Mouse (Mus musculus) olfactory bulb, adult 2 months (tissue): ENCODE results near the gene Cldn3. TPM values are rescaled to one million over a fixed set of nuclear protein-coding genes. Genes with fewer than 3 reads are reported as not detected.

Experiments
- H3K27ac ChIP-seq: fragments of 200-500 bp; 2 replicates; pipeline ENCODE4 v1.5.1; 2012; ENCODE audit warnings: low read depth, low read length; ENCODE audit not compliant: insufficient read depth
- H3K4me1 ChIP-seq: fragments of 200-500 bp; 2 replicates; pipeline ENCODE4 v1.6.1; 2012; ENCODE audit warnings: low read length; ENCODE audit not compliant: control insufficient read depth, insufficient read depth
- H3K4me3 ChIP-seq: fragments of 200-500 bp; 2 replicates; pipeline ENCODE4 v1.5.1; 2012; ENCODE audit warnings: mild to moderate bottlenecking, low read depth, low read length, moderate library complexity; ENCODE audit not compliant: insufficient read depth
- CTCF ChIP-seq: fragments of 200-500 bp; IDR thresholded peaks from 2 replicates; pipeline ENCODE4 v1.5.1; 2012; ENCODE audit warnings: low read depth, mild to moderate bottlenecking, low read length, moderate library complexity; ENCODE audit not compliant: insufficient read depth
- POLR2A ChIP-seq: fragments of 200-500 bp; IDR thresholded peaks from 2 replicates; pipeline ENCODE4 v1.6.1; 2012; ENCODE audit warnings: mild to moderate bottlenecking, low read depth, low read length, moderate library complexity; ENCODE audit not compliant: insufficient read depth
- WGBS: fragments of 180-500 bp; shearing (Covaris S2); methylation state at CpG from one replicate; pipeline ENCODE4 v1.1.7; 2018; 5-methylcytosine and 5-hydroxymethylcytosine counted together
- polyA plus RNA-seq: library from polyadenylated mRNA; stranded (reverse); fragments of >200 nt; gene quantifications from 2 replicates; pipeline ENCODE4 v1.2.4, GENCODE M21; 2012; ENCODE audit warnings: low replicate concordance; ENCODE audit not compliant: missing spikeins, insufficient read depth, insufficient read length

The Cldn3 gene
- polyA plus RNA-seq, 1 experiment: not detected

- TF ChIP-seq CTCF (no peak), POLR2A (peak; percentile 40; the same call in 1 of the 2 replicates)
- H3K4me3 ChIP-seq: peak within 1 kb of the TSS; percentile 79
- no peak within 1 kb of the TSS for H3K27ac ChIP-seq
- under 1% methylated on average over 61 of the region's 61 CpGs for WGBS
- H3K4me1 ChIP-seq: peaks cover 17% of the 10 kb centered on the region
These were observed 37.5 kb downstream of the Cldn3 start, which contains the start of gene Stx1a for GRCm38 (mm10) chr5:135023344-135024173. Gene Stx1a, plus strand, starts transcription at chr5:135023482.

DNA sequence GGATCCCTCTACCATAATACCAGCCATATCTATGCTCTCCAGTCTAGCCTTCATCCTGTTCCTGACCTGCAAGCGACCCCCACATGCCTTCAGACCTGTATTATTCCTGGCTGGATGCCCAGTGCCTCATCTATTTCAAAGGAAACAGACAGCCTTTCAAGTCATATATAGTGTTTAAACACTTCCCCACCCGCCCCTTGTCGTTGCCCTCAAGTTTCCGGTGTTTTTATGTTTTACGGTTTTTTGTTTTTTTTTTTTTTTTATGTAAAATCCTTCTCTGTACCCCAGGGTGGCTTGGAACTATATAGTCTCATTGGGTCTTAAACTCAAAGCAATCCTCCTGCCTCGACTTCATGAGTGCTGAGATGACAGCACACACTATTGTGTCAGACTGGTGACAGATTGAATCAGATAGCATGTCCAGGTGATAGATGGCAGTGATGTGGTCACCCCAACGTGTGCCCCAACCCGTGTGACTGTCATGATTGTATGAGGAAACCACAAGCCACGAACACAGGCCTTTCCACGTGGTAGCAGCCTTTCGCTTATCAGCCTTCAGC is 38.7 kb downstream of the Cldn3 start:
- TF ChIP-seq POLR2A (no peak), CTCF (no peak)
- Histone ChIP-seq H3K4me1 (peaks cover 25% of the 10 kb centered on the region), H3K4me3 (no peak overlapping the region), H3K27ac (no peak overlapping the region)
- WGBS: 75% methylated on average over 11 of the region's 11 CpGs

GRCm38 (mm10) chr5:135025899-135026298 is 39.9 kb downstream of the Cldn3 start:
- peaks cover 25% of the 10 kb centered on the region for H3K4me1 ChIP-seq
- WGBS: 17% methylated on average over 7 of the region's 7 CpGs
- no peak for TF ChIP-seq POLR2A
- no peak for TF ChIP-seq CTCF
- H3K27ac ChIP-seq: no peak overlapping the region
- H3K4me3 ChIP-seq: no peak overlapping the region

- TF ChIP-seq CTCF (no peak), POLR2A (no peak)
- no peak overlapping the region for H3K4me3 ChIP-seq
- peaks cover 21% of the 10 kb centered on the region for H3K4me1 ChIP-seq
- no peak overlapping the region for H3K27ac ChIP-seq
- 56% methylated on average over 18 of the region's 18 CpGs for WGBS
These were observed 43.2 kb downstream of the Cldn3 start for GRCm38 (mm10) chr5:135029007-135029854.

DNA sequence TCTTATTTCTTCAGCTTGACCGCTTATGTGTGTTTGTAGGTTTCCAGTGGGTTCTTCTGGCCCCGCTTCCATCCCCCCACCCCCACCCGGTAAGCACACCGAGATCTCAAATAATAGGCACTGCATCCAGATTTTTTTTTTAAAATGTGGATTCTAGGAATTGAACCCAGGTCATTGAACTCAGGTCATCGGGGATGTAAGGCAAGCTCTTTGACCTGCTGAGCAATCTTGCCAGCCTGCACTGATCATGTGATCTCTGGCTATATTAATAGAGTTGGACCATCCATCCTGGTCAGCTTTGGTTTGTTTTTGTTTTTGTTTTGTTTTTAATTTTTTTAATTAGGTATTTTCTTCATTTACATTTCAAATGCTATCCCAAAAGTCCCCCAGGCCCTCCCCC is 46.6 kb downstream of the Cldn3 start:
- Histone ChIP-seq H3K4me3 (no peak overlapping the region), H3K4me1 (peaks cover 22% of the 10 kb centered on the region), H3K27ac (no peak overlapping the region)
- 91% methylated on average over 5 of the region's 5 CpGs for WGBS
- TF ChIP-seq CTCF (no peak), POLR2A (no peak)

DNA sequence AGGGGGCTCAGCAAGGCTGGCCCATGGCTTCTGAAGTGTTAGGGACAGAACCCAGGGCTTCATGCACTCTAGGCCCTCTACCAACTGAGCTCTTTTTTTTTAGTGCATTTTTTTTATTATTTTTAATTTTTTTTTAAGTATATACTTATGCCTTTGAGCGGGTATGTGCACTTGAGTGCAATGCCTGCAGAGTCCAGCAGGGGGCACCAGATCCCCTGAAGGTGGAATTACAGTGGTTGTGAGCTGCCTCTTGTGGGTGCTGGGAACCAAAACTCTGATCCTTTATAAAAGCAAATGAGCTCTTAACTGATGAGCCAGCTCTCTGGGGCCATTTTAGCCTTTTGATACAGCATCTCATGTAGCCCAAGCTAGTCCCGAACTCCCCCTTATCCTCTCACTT is 48.6 kb downstream of the Cldn3 start:
- Histone ChIP-seq H3K27ac (no peak overlapping the region), H3K4me3 (no peak overlapping the region), H3K4me1 (peaks cover 17% of the 10 kb centered on the region)
- TF ChIP-seq CTCF: no peak; the same call in 1 of the 2 replicates
- no peak for TF ChIP-seq POLR2A
- WGBS: 96% methylated on average over 2 of the region's 2 CpGs

GRCm38 (mm10) chr5:135035608-135036359 is 49.8 kb downstream of the Cldn3 start:
- TF ChIP-seq CTCF: no peak
- TF ChIP-seq POLR2A: no peak
- WGBS: 61% methylated on average over 18 of the region's 18 CpGs
- Histone ChIP-seq H3K27ac (no peak overlapping the region), H3K4me3 (no peak overlapping the region), H3K4me1 (peaks cover 29% of the 10 kb centered on the region)

Other genes with a start within 250 kb of the Cldn3 start
- not detected in 2 replicates for gene Eln, start 238.9 kb upstream of the Cldn3 start, polyA plus RNA-seq
- not detected in 2 replicates for gene Tmem270, start 79.5 kb upstream of the Cldn3 start, polyA plus RNA-seq
- gene Cldn13, start 70.7 kb upstream of the Cldn3 start, polyA plus RNA-seq: not detected in 2 replicates
- gene Mettl27, start 53.8 kb upstream of the Cldn3 start, polyA plus RNA-seq: not detected in 2 replicates
- not detected in 2 replicates for gene Cldn4, start 39.3 kb upstream of the Cldn3 start, polyA plus RNA-seq
- gene Abhd11, start 22.9 kb downstream of the Cldn3 start, polyA plus RNA-seq: not detected in 2 replicates
- gene Stx1a, start 37.3 kb downstream of the Cldn3 start, polyA plus RNA-seq: not detected in 2 replicates
- gene Dnajc30, start 78.0 kb downstream of the Cldn3 start, polyA plus RNA-seq: not detected in 2 replicates
- not detected in 2 replicates for gene Bud23, start 78.7 kb downstream of the Cldn3 start, polyA plus RNA-seq
- not detected in 2 replicates for gene Vps37d, start 92.1 kb downstream of the Cldn3 start, polyA plus RNA-seq
- gene Mlxipl, start 103.7 kb downstream of the Cldn3 start, polyA plus RNA-seq: not detected in 2 replicates
- not detected in 2 replicates for gene Tbl2, start 163.4 kb downstream of the Cldn3 start, polyA plus RNA-seq
- gene Bcl7b, start 182.1 kb downstream of the Cldn3 start, polyA plus RNA-seq: not detected in 2 replicates
- 147 TPM in 1 of 2 replicates, not detected in the other for gene Baz1b, start 201.1 kb downstream of the Cldn3 start, polyA plus RNA-seq